Mouse (Mus musculus) E14TG2a.4 (cell line): Measurements from ENCODE around the gene Ntm.

Source experiments
- H3K27me3 ChIP-seq: 2 replicates; pipeline ENCODE4 v1.6.1; 2014; ENCODE audit warnings: low read length, control low read depth; ENCODE audit not compliant: insufficient read depth
- H3K36me3 ChIP-seq: 2 replicates; pipeline ENCODE4 v1.6.1; 2014; ENCODE audit warnings: low read length, control low read depth; ENCODE audit not compliant: insufficient read depth
- H3K4me1 ChIP-seq: replicated peaks from 2 replicates; pipeline ENCODE4 v1.6.1; 2014; ENCODE audit warnings: low read depth, low read length, control low read depth
- H3K4me3 ChIP-seq: replicated peaks from 2 replicates; pipeline ENCODE4 v1.5.1; 2014; ENCODE audit warnings: mild to moderate bottlenecking, low read length
- H3K9me3 ChIP-seq: 2 replicates; pipeline ENCODE4 v1.6.1; 2014; ENCODE audit warnings: low read length, control low read depth
- CTCF ChIP-seq: conservative IDR thresholded peaks from 2 replicates; pipeline ENCODE4 v1.5.1; 2014; ENCODE audit warnings: low read length
- NANOG ChIP-seq: IDR thresholded peaks from 2 replicates; pipeline ENCODE4 v1.6.1; 2014; ENCODE audit warnings: borderline replicate concordance, low read length, mixed read lengths
- POU5F1 ChIP-seq: IDR thresholded peaks from 2 replicates; pipeline ENCODE4 v1.6.1; 2014; ENCODE audit warnings: low read length, borderline replicate concordance

Ntm gene

GRCm38 (mm10) chr9:29650266-29650665, 312.7 kb downstream of the Ntm start:
- no peaks in the 10 kb centered on the region for H3K9me3 ChIP-seq
- H3K4me1 ChIP-seq: peaks cover 67% of the 10 kb centered on the region
- TF ChIP-seq POU5F1 (no peak), CTCF (no peak), NANOG (no peak)
- H3K27me3 ChIP-seq: peaks cover 19% of the 10 kb centered on the region
- H3K36me3 ChIP-seq: no peaks in the 10 kb centered on the region
- no peak overlapping the region for H3K4me3 ChIP-seq

GRCm38 (mm10) chr9:29648256-29648655, 314.7 kb downstream of the Ntm start:
- TF ChIP-seq CTCF: no peak
- no peak for TF ChIP-seq NANOG
- TF ChIP-seq POU5F1: no peak
- Histone ChIP-seq H3K4me3 (no peak overlapping the region), H3K36me3 (no peaks in the 10 kb centered on the region), H3K9me3 (no peaks in the 10 kb centered on the region), H3K27me3 (peaks cover 12% of the 10 kb centered on the region; the same call in 1 of the 2 replicates), H3K4me1 (peaks cover 55% of the 10 kb centered on the region)

GRCm38 (mm10) chr9:29647764-29648163, 315.2 kb downstream of the Ntm start:
- peaks cover 50% of the 10 kb centered on the region for H3K4me1 ChIP-seq
- H3K36me3 ChIP-seq: no peaks in the 10 kb centered on the region
- H3K4me3 ChIP-seq: no peak overlapping the region
- peaks cover 8% of the 10 kb centered on the region; the same call in 1 of the 2 replicates for H3K27me3 ChIP-seq
- TF ChIP-seq NANOG: no peak
- no peak for TF ChIP-seq CTCF
- TF ChIP-seq POU5F1: no peak
- no peaks in the 10 kb centered on the region for H3K9me3 ChIP-seq

- H3K9me3 ChIP-seq: no peaks in the 10 kb centered on the region
- H3K36me3 ChIP-seq: no peaks in the 10 kb centered on the region
- H3K27me3 ChIP-seq: peaks cover 8% of the 10 kb centered on the region; the same call in 1 of the 2 replicates
- peaks cover 32% of the 10 kb centered on the region for H3K4me1 ChIP-seq
- TF ChIP-seq CTCF (no peak), POU5F1 (no peak), NANOG (no peak)
- no peak overlapping the region for H3K4me3 ChIP-seq
Measured at GRCm38 (mm10) chr9:29645796-29646400, 317.0 kb downstream of the Ntm start.

- TF ChIP-seq CTCF (peak; percentile 80), NANOG (no peak)
- H3K27me3 ChIP-seq: peaks cover 8% of the 10 kb centered on the region; the same call in 1 of the 2 replicates
- no peaks in the 10 kb centered on the region for H3K36me3 ChIP-seq
- H3K9me3 ChIP-seq: no peaks in the 10 kb centered on the region
- H3K4me3 ChIP-seq: no peak overlapping the region
- peaks cover 19% of the 10 kb centered on the region for H3K4me1 ChIP-seq
Measured at GRCm38 (mm10) chr9:29642997-29643657, 319.8 kb downstream of the Ntm start.

- Histone ChIP-seq H3K27me3 (no peaks in the 10 kb centered on the region), H3K9me3 (no peaks in the 10 kb centered on the region)
Measured at GRCm38 (mm10) chr9:29637335-29637734, 325.6 kb downstream of the Ntm start.

GRCm38 (mm10) chr9:29617181-29617580, 345.8 kb downstream of the Ntm start:
- no peaks in the 10 kb centered on the region for H3K36me3 ChIP-seq
- no peak for TF ChIP-seq NANOG
- TF ChIP-seq POU5F1: no peak
- no peak for TF ChIP-seq CTCF
- H3K27me3 ChIP-seq: no peaks in the 10 kb centered on the region
- H3K9me3 ChIP-seq: peaks cover 5% of the 10 kb centered on the region; the same call in 1 of the 2 replicates
- H3K4me3 ChIP-seq: no peak overlapping the region
- H3K4me1 ChIP-seq: peaks cover 7% of the 10 kb centered on the region

More at GRCm38 (mm10) chr9:29637335-29637734, 325.6 kb downstream of the Ntm start:
- H3K36me3 ChIP-seq: no peaks in the 10 kb centered on the region
- H3K4me3 ChIP-seq: no peak overlapping the region
- TF ChIP-seq POU5F1 (no peak), CTCF (no peak), NANOG (no peak)
- no peaks in the 10 kb centered on the region for H3K4me1 ChIP-seq

GRCm38 (mm10) chr9:29612020-29612612, 350.8 kb downstream of the Ntm start:
- TF ChIP-seq CTCF: no peak
- TF ChIP-seq POU5F1: peak; percentile 50; the same call in 1 of the 2 replicates
- peak; percentile 85 for TF ChIP-seq NANOG
- Histone ChIP-seq H3K4me3 (no peak overlapping the region), H3K27me3 (no peaks in the 10 kb centered on the region), H3K36me3 (no peaks in the 10 kb centered on the region), H3K4me1 (peaks cover 26% of the 10 kb centered on the region), H3K9me3 (no peaks in the 10 kb centered on the region)
